Mouse (Mus musculus) CD4-positive helper T cell, adult 2 months (primary cell): ENCODE data around the gene Olfr629.
A peak's percentile ranks its signal among the peaks of the same experiment; 100 is the strongest.
"Not testable (repeated sequence)": the region's sequence is repeated elsewhere in the genome, so short reads cannot be mapped to it uniquely, and the experiment has no call there.

Experiments used
- DNase-seq: peaks from one replicate; pipeline ENCODE4 v3.0.0-alpha.2; 2012; ENCODE audit warnings: low read depth, missing footprints, low spot score

Gene Olfr629

DNA sequence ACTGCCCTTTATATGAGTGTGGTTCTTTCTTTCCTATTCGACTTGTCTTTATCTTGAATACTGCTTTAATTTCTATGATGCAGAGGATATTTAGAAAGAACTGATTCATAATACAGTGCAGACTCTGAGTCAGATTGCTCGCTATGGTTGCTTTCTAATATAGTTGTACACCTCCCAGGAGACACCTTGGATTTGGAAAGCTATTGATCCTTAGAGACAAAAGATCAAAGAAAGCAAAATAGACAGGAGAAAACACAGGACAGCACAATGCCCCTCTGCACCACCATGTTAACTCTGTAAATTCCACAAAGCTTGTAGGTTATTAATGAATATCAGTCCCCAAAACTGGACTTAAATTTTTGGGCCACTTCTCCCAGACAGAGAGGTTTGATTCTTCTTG is at the start of gene Olfr629:
TSS of gene Olfr629 (minus strand) at position 101 of the 400 bp plus-strand sequence.
- no peak for DNase-seq

DNA sequence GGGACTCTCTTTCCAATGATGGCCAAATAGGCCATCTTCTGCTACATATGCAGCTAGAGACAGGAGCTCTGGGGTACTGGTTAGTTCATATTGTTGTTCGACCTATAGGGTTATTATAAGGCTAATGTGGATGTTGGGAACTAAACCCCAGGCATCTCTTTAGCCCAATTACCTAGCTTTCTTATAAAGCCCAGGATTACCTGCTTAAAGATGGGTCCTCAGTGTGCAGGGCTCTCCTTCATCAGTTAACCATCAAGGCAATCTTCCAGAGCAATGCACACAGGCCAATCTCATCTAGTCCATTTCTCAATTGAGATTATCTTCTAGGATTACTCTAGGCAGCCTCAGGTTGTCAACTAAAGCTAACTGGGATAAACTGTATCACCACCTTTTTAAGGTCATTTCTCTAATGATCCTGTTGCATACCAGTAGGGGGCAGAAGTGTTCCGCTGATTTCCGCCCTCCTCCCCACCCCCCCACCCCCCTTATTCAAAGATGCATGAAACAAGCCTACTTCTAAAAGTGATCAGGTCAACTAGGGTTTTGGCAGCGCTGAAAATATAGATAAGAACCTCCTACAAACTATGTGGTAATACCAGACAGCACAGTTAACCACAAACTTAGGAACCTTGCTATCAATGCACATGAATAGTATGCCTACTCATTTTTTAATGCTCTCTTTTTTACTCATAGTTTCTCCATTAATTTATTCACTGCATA is 48.1 kb upstream of the Olfr629 start:
- no peak for DNase-seq

DNA sequence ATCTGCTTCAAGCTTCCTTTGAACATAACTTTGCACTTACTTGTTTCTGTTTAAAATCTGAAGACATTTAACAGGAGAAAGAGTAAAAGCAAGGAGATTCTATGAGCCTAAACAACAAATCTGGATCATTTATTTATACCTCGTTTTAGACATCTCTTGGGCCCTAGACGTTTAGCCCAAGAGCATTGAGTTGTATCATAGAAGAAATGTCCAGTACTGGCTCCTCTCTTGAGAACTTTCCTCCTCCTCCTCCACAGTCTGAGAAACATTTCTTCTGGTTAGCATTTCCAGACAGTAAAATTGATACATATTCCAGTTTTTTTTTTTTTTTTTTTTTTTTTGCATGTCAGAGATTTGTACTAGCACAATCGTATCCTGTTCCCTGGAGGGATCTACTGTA is 47.0 kb upstream of the Olfr629 start, which contains the start of gene Olfr67:
TSS of gene Olfr67 (minus strand) at position 101 of the 400 bp plus-strand sequence.
- no peak for DNase-seq

DNA sequence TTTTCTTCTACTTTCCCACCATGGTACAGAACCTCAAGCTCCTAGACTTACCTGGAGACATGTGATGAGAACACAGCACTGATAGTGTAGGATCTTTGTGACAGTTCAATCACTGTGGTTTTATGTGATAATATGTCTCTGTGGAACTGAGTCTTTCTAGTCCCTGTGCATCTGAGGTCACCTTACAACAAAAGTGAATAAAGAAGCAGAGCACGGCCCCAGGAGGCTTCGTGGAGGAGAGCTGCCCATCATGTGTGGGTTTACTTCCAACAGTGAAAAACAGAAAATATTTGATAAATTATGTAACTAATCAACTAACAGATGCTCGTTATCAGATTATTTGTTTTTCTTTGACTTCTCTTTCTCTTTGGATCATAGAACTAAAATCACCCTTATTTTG is 34.9 kb upstream of the Olfr629 start, which contains the start of gene Olfr68:
TSS of gene Olfr68 (minus strand) at position 101 of the 400 bp plus-strand sequence.
- DNase-seq: no peak

DNA sequence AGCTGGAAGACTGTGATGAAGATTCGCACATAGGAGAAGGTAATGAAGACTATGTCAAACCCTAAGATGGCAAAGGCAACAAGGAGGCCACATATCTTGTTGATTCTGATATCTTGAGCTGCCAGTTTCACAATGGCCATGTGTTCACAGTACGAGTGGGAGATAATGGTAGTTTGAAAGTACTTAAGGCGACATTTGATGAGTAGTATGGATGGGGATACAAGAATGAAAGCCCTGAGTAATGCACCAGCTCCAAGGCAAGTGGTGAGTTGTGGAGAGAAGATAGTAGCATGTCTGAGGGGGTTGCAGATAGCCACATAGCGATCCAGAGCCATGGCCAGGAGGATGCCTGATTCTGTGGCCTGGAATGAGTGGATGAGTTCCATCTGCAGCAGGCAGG is 32.9 kb upstream of the Olfr629 start:
- DNase-seq: not testable (repeated sequence)

DNA sequence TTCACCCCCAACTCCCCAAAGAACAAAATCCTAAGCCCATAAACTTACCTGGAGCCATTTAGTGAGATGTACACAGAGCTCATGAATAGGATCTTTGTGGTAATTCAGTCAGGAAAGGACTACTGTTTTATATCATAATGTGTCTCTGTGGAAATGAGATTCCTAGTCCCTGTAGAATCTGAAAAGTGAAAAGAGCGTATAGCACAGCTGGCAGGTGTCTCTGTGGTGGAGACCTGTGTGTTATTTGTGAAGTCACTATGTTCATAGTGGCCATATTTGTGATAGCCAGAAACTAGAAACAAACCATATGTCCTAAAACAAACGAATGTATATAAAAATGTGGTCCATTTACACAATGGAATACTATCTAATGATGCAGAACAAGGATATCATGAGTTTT is 26.8 kb upstream of the Olfr629 start, which contains the start of gene Olfr69:
TSS of gene Olfr69 (minus strand) at position 101 of the 400 bp plus-strand sequence.
- DNase-seq: no peak

DNA sequence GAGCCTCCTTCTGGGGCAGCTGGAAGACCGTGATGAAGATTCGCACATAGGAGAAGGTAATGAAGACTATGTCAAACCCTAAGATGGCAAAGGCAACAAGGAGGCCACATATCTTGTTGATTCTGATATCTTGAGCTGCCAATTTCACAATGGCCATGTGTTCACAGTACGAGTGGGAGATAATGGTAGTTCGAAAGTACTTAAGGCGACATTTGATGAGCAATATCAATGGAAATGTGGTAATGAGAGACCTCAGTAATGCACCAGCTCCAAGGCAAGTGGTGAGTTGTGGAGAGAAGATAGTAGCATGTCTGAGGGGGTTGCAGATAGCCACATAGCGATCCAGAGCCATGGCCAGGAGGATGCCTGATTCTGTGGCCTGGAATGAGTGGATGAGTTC is 22.9 kb upstream of the Olfr629 start:
- not testable (repeated sequence) for DNase-seq

DNA sequence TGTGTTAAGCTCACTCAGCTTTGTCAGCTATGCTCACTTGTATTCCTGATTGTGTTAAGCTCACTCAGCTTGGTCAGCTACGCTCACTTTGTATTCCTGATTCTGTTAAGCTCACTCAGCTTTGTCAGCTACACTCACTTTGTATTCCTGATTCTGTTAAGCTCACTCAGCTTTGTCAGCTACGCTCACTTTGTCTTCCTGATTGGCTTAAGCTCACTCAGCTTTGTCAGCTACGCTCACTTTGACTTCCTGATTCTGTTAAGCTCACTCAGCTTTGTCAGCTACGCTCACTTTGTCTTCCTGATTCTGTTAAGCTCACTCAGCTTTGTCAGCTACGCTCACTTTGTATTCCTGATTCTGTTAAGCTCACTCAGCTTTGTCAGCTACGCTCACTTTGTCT is 17.5 kb upstream of the Olfr629 start:
- DNase-seq: not testable (repeated sequence)

DNA sequence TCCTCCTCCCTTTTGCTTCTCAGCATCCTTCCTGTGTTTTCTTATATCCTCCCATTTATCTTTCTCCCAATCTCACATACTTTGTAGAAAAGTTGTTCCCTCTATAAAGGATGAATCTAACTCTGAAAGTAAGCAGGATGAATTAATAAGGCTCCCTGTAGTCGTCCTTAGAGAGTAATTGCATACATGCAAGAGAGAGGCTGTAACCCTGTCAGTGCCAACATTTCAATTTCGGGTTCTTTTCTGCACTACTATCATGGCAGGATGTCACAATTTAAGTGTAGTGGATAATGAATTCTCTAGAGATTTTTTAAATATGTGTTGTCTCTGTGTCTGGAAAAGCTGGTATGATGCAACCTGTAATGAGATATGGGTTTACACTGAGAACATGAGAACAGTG is 12.5 kb upstream of the Olfr629 start, which contains the start of gene Olfr630:
TSS of gene Olfr630 (minus strand) at position 101 of the 400 bp plus-strand sequence.
- no peak for DNase-seq

DNA sequence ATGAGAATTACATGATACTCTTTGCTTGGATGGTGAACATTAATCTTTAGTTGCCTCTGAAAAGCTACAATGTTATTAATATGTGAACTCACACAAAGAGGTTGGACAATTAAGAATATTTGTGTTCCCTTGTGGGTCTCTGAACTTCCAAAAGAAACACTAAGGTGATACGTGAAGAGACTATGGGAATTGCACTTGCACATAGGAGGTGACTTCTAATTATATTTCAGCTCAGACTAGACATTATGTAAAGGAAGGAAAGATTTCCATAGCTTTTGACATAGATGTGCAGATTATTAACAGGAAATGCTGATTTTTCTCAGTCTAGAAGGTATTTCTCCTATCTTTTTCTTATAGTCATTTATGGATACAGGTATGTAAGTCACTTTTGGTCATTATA is 14.7 kb downstream of the Olfr629 start, which contains the start of gene Olfr628:
TSS of gene Olfr628 (plus strand) at position 301 of the 400 bp plus-strand sequence.
- no peak for DNase-seq

DNA sequence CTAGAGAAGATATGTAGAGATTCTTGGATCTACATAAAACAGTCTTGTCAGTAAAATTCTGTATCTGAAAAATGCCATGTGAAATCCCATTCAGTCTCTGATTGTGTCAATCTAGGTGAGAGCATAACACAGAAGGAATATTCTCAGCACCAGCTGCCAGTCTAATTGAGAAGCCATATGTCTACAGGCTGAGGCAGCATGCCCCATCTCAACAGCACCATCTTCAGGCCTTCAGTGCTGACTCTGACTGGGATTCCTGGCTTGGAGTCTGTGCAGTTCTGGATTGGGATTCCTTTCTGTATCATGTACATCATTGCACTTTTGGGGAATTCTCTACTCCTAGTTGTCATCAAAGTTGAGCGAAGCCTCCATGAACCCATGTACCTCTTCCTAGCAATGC is 28.3 kb downstream of the Olfr629 start:
- DNase-seq: not testable (repeated sequence)

DNA sequence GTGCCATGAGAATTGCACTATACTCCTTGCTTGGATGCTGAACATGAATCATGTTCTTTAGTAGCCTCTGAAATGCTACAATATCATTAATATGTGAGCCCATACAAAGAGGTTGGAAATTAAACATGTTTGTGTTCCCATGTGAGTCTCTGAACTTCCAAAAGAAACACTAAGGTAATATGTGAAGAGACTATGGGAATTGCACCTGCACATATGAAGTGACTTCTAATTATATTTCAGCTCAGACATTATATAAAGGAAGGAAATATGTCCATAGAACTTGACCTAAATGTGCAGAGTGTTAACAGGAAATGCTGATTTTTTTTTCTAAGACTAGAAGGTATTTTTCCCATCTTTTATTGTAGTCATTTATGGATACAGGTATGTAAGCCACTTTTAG is 30.4 kb downstream of the Olfr629 start, which contains the start of gene Olfr243:
TSS of gene Olfr243 (plus strand) at position 301 of the 400 bp plus-strand sequence.
- DNase-seq: no peak

DNA sequence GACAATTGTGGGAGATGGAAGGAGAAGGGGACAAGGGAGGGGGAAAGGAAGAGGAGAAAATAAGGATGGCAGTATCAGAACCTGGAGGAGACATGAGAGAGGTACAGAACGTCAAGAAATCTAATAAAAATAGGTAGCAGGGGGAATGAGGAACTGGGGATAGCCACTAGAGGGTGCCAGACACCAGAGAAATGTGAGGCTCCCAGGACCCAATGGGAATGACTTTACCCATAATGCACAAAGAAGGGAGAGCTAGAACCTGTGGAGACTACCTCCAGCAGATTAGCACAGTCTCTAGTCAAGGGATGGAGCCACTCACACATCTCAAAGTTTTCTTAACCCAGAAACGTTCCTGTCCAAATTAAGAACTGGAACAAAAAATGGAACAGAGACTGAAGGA is 32.7 kb downstream of the Olfr629 start:
- DNase-seq: peak; percentile 5

DNA sequence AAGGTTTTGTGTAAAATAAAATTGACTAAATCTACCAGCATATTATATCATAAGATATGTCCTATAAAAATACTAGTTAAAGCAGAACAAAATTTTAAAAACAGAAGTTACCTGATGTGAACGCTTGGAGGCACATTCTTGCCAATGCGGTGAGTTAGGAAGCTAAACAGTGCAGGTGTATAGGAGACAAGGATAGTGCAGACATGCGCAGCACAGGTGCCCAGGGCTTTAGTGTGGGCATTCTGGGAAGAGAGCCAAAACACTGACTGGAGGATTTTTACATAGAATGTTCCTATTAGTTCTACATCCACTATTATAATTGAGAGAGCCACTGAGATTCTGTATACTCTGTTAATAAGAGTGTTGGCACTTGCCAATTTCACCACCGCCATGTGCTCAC is 45.3 kb downstream of the Olfr629 start:
- no peak for DNase-seq
